Mouse (Mus musculus) right cerebral cortex, adult 2 months (tissue): ENCODE results near the gene Igll1.

Experiments used
- DNase-seq, 2 experiments: peaks; one replicate each; pipeline ENCODE4 v3.0.0; 2021 to 2022; ENCODE audit warnings: low spot score in 2 of 2

Igll1 gene

DNA sequence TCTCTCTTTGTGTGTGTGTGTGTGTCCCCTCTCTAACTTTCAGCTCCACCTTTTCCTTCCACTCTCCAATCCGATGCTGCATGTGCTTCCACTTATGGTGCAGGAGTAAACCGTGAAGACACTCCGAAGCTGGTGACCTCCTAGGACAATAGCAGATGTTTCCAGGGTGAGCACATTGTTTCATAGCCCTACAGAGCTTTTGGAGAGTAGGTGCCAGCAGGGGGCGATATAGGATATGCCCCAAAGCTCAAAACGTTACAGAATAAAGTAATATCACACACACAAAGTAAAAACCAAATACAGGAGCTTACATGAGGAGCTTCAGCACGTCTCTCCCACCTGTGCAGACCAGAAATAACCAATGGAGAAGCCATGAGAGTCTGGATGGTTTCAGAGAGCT is 8.9 kb downstream of the Igll1 start:
- peak; percentile 41 to 50 for DNase-seq

DNA sequence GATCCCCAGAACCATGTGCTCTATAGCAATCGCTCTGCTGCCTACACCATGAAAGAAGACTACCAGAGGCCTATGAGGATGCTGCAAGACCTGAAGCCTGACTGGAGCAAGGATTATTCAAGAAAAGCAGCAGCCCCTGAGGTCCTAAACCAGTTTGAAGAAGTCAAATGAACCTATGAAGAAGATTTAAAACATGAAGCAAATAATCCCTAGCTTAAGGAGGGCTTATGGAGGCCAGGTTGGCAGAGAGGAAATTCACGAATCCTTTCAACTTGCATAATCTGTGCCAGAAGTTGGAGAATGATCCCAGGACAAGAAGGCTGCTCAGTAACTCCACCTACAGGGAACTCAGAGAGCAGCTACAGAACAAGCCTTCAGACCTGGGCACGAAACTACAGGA is 11.4 kb downstream of the Igll1 start:
- DNase-seq = no peak

DNA sequence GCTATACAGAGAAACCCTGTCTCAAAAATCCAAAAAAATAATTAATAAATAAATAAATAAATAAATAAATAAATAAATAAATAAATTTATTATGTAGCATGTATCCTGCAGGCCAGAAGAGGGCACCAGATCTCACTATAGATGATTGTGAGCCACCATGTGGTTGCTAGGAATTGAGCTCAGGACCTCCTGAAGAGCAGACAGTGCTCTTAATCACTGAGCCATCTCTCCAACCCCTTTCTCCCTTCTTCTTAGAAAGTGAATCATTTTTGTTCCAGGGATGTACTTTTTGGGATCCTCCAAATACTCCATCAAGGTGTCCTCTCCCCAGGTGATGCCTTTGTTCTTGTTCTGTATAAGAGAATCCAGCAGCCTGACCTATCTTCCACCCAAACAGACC is 14.6 kb downstream of the Igll1 start:
- no peak for DNase-seq

- no peak for DNase-seq
Observed at GRCm38 (mm10) chr16:16829671-16830070, 34.1 kb downstream of the Igll1 start.

DNA sequence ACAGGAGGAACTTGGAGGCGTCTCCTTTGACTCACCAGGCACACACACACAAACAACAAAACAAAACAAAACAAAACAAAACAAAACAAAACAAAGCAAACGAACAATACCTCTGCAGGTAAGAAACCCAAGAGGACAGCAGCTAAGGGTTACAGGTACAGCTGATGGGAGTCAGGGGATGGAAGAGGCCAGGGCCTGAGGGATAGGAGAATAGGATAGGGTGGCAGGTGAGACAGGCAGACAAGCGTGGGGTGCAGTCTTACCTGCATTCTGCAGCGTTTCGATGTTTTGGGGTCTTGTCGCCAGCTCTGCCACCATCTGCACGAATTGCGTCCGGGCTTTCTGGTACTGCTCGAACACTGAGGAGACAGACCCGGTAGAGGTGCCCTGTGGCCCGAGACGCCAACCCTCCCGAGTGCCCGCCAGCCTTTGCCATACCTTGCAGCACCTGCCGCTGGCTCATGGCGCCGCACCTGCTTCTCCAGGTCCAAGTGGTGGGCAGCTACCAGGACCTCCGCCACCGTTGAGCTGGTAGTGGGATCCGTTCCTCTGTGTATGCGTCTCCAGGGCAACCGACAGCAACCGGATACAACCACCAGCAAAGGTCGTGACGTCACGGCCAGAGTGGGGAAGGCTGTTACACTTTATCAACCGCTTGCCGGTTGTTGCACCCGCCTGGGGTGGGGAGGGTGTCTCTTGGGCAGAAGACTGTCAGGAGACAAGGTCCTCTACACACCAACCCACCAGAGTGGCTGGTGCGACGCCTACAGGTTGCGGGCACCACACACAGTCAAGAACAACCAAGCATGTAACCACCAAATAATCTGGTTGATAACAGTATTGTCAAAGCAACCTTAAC is 34.8 kb downstream of the Igll1 start, which contains the start of gene Spag6l:
TSS of gene Spag6l (minus strand) at position 700 of the 859 bp plus-strand sequence.
- peak; percentile 54 to 65 for DNase-seq

DNA sequence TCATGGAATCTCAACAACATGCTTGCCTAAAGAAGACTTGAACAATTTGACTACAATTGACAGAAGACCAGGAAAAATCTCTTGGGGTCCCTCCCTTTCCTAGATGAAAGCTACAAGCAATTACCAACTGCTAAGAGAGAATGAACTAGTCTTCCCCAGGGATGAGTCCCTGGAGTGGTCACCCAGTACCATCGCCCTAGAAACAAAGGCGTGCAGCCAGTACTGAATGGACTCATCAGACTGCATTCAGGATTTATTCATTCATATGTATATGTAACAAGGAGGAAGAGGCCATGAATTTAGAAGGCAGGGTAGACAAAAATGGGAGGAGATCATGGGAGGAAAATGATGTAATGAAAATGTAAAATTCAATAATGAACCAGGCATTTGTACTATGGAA is 37.6 kb downstream of the Igll1 start:
- DNase-seq = no peak

DNA sequence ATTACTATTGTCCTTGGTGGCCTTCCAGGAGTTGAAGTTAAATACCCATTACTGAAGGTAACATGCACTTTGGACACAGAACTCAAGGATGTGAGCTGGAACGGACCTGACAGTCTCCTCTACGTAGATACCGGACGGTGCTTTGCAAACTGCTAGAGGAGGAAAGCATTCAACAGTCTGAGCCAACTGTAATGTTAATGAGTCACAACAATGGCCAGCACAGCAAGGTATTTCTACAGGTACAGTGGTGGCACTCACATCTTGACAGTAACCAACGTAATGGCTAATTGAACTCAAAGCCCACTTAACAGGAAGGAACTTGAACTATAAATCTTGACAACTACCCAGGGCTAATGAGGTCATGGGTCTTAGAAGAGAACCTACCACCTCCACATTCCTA is 38.3 kb downstream of the Igll1 start:
- DNase-seq = no peak
